Mouse (Mus musculus): ENCODE results near the gene Tpcn1.
A peak's percentile ranks its signal among the peaks of the same experiment; 100 is the strongest.

The Tpcn1 gene

DNA sequence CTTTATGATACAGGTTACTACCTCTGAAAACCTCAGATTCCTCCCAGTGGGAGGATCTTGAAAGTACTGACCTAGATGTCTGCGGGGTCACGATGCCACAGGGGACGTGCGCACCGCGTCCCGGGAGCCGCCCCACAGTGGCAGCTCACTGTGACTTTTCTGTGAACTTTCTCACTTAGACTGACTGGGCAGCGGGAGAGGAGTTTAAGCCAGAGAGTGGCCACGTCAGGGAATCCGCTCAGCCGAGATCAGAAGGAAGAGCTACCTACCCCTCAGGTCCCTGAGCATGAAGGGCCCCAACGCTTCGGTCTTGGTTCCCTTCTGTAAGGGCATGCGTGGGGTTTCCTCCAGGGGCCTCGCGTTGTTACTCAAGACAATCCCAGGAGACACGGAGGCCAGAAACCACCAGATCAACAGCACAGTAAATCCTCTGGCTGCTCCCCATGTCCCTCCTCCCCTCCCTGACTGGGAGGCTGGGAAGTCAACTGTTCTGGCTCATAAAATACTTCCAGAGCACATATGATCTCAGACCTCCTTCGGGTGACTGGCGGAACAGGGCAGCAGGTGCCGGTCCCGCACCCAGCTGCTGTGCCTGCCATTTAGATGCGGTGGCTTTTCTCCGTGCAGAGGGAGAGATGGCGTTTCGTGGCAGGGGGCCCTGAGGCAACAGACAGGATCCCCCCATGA lies 9.1 kb downstream of the Tpcn1 start:
- DNase-seq (ENCODE audit: low read depth, low spot score): peak; percentile 35

DNA sequence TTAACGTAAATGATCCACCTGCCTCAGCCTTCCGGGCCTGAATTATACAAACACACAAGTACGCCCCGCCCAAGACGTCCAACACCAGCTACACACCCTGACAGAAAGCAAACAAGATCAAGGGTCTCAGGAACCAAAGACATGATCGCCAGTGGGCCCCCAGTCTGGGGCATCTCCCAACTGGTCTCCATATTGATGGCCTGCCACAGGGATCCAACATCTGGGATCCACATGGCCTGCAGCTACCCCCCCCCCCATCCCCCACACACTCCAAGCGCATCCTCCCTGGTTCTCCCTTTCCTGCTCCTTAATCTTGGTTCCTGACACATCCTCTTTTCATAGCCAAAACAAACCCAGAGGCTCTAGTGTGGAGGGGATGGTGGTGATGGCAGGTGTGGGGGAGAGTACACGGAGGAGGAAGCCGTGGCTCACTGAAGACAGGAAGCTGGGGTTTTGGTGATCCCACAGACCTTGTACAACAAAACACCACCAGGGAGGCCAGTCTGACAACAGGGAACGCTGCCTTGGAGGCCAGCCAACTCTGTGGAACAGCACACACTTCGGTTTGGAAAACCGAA lies 9.9 kb downstream of the Tpcn1 start:
- peak; percentile 20 for DNase-seq (ENCODE audit: low read depth, low spot score)

DNA sequence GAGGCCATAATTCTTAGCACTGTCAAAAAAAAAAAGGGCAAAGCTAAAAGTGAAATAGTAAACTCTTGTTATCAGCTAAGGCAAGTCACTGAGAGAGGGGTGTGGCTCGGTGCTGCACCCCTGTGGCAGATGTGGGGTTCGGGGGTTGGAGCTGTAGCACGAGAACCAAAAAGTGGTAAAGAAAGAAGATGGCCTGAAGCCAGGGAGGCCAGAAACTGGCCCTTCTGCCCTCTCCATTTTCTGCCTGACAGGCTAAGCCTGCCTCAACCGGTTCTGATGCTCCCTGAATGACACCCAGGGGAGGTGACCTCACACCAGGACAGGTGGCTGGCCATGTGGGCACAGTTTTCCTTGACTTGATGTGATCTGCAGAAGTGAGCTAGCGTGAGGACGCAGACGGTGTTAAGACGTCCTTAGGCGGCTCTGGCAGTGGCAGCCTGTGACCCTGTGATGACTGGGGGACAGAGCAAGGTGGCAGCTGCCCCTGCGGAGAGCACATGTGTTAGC lies 10.5 kb downstream of the Tpcn1 start:
- DNase-seq (ENCODE audit: low read depth, low spot score): no peak

DNA sequence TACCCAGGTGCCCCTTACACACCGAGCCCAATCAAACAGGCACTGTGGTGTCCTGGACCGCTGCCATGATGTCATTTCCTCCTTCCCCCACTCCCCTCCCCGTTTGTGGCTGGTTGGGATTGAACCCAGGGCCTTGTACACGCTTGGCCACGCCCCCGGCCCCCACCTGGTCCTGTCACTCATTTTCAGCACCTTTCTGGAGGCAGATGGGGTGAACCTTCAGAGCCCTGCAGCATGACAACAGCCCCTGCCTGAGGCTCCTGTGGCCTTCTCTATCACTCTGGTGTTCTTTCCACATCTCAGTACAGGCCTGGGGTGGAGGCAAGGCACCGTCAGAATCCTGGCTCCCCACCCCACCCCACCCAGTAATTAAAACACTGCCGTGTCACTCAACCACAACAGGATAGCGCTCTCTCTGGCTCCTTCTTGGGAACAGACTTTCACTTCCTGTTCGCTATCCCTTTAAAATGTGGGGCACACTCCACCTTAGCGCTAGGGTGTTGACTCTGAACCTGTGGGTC lies 11.6 kb downstream of the Tpcn1 start:
- DNase-seq (ENCODE audit: low read depth, low spot score): peak; percentile 36

DNA sequence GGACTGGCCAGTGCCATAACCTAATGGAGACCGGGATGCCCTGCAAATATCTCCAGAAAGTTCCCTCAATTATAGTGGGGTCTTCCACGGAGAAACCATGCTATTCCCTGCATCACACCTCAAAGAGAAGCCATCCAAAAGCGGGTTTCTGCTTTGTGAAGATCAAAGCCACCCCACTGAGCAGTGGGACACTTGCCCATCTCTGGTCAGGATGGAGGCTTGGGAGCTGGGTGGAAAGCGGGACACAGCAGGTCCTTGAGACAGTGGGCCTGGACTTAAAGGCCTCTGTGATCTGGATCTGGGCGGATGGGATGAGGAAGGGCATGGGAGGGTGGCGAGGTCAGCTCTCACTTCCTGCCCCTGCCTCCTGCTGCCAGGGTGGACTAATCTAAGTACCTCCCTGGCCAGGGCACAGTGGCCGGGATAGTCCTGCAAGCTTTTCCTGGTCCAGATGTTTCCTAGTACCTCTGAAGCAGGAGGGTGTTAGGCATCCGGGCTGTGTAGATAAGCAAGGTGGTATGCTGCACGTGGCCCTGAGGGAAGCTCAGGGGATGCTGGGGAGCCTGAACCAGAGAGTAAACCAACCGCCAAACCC lies 13.9 kb downstream of the Tpcn1 start:
- DNase-seq (ENCODE audit: low read depth, low spot score): no peak

DNA sequence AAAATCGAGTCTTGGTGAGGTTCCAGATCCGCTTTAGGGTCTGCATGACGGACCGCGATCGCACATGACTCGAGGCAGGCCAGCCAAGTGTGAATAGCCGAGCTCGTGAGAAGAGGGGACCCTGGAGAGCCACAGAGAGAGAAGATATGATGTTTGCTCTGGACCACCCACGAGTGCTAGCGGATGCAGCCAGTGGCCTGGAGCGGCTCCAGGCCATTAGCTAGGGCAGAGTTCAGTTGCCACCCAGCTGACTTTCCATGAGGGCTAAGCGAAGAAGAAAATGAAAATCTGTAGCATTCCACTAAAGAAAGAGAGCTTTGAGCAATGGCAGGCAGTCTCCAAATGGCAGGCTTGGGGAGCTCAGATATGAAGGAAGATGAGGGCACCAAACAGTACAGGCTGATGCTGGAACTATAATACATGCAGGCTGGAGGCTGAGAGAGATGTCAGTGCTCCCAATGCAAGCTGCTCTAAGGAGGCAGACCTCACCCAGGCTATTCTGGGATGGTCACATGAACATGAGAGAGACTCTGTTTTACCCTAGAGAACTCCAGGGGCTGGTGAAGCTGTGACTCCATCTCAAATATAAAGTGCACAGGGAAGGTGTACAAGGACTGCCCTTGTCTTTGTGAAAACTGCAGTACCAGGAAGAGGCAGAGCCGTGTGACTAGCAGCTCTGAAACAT lies 17.3 kb downstream of the Tpcn1 start:
- DNase-seq (ENCODE audit: low read depth, low spot score): no peak

DNA sequence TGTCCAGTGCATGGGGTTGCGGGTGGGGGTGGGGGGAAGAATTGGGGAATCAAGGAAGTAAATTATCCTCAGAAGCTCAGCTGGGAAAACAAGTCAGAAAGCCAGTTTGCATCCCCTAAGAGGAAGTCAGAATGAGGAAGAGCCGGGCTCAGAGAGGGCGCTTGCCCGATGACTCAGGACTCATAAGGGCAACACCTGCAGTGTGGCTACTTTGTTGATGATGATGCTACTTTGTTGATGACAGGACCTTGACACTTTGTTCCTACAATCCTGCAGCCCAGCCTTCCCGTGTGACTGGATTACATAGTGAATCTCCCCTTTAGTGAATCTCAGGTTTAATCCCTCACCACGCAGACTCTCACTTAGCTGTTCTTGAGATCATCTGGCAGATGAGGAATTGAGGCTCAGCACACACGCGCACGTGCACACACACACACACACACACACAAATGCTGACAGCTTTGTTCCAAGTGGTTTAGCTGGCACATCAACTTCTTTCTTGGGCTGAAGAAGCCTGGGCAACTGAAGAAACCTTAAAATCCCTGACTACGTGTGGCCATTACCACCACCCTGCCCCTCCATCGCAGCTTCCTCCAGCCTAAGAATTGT lies 18.1 kb downstream of the Tpcn1 start:
- no peak for DNase-seq (ENCODE audit: low read depth, low spot score)

DNA sequence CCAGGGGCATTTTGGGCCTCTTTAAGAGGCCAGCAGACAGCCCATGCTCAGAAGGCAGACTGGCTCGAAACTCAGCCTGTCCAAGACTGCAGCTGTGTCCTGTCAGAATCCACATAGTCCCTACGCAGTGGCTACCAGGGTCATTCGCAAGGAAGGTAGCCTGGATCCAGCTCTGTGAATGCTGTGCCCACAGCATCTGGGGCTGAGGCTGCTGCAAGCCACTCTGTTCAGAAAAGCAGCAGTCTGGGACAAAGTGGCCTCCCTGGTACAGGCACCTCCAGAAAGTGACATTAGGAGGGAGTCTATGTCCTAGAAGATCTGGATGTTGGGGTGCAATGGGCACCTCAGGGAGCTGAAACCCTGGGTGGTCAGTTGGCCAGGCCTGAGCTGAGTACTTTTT lies 18.7 kb downstream of the Tpcn1 start:
- no peak for DNase-seq (ENCODE audit: low read depth, low spot score)

DNA sequence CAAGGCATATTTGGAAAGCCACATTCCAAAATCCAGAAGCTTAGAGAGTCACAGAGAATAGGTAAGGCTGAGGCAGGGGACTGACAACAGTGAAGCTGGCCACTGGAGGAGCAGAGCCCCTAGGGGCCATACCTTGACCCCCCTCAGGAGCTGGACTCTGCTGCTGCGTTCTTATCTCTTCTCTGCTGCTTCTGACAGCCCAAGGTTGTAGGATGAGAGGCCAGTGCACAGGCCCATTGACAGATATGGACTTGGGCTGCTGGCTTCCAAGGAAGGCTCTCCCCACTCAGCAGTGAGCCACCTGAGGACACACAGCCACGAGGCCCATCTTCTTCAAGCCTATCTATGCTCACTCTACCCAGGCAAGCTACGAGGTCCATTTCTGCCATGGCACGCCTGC lies 19.5 kb downstream of the Tpcn1 start:
- no peak for DNase-seq (ENCODE audit: low read depth, low spot score)

DNA sequence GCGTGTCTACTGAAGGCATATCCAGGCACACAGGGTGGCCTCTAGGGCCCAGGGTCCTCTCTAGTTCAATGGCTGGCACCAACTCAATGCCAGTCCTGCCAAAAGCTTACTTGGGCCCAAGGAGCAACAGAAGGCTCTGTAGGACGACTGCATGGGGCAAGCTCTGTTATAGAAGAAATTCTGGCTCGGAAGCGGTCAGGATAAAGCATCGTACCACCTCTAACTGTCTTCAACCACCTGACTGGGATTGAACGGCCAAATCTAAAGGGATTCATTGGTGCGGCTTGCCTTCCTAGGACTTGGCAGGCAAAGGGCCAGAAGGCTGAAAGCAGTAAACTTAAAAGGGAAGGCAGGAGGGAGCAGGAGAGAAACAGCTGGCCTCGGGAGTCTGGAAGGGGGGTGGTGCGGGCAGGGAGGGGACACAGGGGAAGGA lies 20.1 kb downstream of the Tpcn1 start:
- DNase-seq (ENCODE audit: low read depth, low spot score): no peak

DNA sequence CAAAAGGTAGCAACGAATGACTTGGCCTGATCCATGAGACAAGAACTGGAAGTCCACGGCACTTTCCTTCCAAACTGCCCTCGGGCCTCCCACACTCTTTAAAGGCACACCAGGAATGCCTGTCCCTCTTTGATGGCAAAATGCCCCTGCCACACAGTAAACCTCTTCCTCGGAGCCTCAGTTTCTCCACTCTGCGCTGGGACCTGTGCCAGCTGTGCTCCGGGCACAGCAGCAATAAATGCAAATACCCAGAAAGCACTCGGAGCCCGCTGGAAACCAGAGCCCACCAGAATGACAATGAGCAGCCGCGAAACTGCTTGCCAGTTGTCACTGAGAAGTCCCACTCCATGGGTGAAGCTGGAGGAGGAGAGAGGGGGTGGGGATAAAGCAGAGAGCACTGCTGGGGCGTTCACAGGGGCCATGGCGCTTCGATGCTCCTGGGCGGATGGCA lies 20.7 kb downstream of the Tpcn1 start:
- DNase-seq (ENCODE audit: low read depth, low spot score): no peak

DNA sequence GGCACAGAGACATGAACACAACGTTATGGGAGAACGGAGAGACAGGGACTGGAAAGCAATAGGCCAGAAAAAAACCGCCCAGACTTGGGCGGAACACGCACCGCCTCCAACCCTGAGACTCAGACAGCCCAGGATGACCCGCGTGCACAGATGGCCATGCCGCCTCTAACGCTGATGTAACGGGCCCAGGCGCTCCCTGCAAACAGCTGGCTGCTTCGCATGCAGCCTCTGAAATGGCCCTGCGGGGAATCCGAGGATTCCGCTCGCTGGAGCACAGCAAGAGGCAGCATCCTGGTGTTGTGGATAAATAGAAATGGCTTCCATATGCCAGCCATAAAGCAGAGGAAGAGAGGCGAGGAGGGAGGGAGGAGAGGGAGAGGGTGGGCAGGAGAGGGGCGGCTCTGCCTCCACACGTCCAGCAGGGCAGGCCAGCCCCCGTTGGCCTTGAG lies 21.2 kb downstream of the Tpcn1 start:
- DNase-seq (ENCODE audit: low read depth, low spot score): no peak

DNA sequence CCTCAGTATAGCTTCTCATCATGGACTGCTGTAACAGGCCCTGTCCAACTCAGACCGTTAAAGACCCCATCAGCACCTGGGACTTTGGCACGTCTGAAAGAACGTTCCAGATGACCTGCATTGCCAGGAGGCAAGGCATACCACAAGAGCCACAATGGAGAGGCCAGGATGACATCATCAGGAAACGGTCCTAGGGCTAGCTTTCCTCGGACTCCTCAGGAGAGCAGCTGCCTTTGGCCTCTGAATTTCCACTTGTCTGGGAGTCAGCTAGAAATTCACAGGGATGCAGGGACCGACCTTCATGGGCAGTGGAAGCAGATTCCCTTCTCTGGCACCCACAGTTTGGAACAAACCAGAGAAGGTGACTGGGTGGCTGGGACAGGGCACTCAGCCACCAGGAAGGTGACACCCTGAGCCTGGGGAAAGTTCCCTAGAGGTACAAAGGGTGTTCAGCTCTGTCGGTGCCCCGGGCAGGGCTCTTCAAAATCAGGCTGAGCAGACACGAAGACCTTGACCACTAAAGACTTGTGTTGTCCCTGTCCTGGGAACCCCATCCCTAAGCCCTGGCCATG lies 21.7 kb downstream of the Tpcn1 start:
- no peak for DNase-seq (ENCODE audit: low read depth, low spot score)

DNA sequence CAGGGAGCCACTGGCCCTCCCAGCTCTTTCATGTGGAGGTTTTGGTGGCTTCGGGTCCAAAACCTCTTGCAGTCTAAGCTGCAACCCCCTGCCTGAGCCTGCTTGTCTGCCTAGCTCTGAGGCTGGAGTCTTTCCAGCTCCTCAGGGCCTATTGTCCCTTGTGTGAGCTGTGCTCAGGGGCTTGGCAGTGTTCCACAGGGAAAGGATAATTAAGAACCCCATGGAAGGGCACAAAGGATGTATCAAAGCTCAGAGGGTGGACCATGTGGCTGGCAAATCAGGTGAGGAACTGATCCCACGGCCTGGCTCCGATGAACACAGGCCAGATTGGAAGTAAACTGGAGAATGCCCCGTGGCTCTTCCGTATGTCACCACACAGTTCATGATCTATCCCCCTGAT lies 22.4 kb downstream of the Tpcn1 start:
- DNase-seq (ENCODE audit: low read depth, low spot score): no peak

DNA sequence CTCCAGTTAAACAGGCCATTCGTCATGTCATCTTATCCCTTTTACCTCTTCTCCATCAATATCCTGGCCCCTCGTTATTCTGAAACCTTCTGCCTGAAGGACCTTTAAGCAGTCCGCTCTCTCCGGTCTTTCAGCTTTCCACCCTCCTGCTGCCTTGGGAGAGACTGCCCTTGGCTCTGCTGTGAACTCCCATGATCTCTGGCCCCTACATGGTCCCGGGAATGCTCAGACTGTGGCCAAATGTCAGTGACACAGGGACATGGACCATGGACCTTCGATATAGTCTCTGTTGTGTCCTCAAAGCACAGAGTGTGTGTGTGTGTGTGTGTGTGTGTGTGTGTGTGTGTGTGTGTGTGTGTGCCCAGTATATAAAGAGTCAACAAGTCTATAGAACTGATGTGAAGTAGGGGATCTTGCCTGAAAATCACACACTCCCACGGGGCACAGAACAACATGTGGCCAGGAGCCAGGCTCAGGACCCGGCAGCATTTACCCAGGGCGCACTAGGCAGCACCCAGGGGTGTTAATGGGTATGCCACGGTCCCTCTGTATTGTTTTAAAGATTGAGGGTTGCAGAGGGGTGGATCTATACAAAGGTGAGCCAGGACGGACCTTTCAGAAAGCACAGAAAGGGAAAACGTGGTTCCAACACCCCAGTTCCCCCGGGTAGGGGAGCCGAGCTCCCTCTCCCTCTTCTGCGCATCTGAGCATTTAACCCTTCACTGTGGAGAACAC lies 23.1 kb downstream of the Tpcn1 start:
- DNase-seq (ENCODE audit: low read depth, low spot score): no peak

DNA sequence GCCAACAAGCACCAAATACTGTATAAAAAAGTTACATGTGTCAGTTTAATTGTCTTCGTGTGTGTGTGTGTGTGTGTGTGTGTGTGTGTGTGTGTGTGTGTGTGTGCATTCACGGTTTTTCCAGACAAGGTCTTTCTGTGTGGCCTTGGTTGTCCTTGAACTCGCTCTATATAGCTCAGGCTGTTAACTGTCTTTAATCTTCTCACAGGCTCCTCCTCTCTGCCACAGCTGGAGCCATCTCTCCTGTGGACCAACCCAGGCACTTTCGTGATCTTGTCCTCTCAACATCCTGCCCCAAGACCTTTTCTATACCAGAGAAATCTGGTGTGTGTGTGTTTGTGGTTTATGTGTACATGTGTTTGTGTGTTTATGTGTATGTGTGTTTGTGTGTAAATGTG lies 24.6 kb downstream of the Tpcn1 start:
- DNase-seq (ENCODE audit: low read depth, low spot score): peak; percentile 73

DNA sequence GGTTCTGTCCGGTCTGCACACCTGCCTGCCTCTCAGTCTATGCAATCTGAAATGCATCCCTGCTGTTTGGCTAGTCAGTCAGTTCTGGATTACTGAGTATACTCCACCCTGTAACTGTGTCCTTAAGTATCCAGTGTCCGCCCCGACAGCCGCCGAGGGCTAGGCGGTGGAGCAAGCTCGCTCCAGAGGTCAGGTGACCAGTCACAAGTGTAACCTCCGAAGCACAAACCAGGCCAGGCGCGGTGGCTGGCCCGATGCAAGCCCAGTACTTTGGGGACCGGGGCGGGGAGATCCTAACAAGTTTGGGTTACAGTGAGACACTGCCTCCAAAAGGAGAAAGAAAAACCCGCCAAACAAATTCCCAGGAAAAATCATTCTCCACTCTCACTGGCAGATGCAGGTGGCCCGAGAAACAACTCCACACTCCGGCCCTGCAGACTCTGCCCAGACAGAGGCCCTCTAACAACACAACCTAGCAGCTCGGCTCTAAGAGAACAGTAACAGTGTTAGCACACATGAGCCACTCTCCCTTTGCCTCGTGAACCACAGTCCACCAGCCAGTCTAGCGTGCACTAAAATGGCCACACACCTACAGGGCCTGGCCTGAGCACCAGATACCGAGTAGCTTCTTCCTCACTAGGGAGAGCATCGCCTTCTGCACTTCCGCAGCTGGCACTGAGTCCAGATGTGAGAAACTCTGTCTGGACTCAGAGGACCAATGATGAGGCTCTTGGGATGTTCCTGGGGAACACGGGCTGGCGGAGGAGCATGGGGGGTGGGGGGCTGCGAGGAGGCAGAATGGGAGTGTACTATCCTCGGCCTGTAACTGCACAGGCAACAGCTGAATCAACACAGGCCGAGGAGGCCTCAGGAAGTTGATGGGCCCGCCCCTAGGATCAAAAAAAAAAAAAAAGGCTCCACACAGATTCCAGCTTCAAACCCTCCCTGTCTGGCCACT lies 25.2 kb downstream of the Tpcn1 start:
- DNase-seq (ENCODE audit: low read depth, low spot score): peak; percentile 81

DNA sequence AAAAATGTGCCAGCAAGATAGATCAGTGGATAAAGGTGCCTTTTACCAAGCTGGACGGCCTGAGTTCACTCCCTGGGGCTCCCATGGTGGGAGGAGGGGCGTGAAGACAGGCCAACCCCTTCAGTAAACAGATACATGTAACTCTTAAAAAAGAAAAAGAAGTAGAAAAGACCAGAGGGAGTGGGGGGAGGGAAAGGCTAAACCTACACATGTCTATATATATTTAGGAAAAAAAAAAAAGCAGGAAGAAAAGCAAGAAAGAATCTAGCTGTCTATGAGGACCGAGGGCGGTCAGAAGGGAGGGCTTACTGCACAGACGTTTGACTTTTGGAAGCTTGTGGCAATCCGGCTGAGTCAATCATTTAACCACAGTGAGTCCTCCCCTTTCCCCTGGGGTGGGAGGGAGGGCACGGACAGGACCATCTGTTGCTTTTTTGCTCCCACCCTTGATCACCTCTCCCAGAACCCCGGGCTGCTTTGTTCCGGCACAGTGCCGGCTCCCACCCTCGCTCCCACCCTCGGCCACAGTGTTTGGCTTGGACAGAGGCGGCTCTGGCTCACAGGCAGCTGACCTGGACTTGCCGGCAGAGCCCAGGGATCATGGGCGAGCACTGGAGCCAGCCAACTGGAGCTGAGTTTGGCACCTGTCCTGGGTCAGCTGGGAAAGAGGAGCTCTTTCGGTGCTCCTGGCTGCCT lies 27.7 kb downstream of the Tpcn1 start:
- DNase-seq (ENCODE audit: low read depth, low spot score): peak; percentile 35

DNA sequence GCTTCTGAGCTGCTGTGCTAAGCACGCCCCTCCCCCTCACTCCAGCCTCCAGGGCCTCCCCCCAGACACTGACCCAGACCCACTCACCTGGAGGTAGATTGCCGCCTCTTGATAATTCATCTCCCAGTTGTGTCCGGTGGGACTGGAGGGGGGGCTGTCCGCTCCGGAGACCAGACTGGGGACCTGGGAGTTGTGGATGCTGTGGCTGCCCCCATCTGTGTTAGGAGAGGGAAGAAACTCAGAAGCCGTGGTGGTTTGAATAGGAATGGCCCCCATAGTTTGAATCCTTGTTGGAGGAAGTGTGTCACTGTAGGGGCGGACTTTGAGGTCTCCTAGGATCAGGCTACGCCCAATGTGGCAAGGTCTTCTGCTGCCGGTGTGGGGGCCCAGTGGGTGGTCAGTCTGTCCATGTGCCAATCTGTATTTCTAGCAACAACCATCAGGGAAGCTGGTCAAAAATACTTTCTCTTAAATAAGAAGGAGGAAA lies 28.3 kb downstream of the Tpcn1 start:
- no peak for DNase-seq (ENCODE audit: low read depth, low spot score)

All from R1 (cell line).